Mouse (Mus musculus) erythroblast, embryonic 14.5 days (primary cell): ENCODE results near the gene Rtl9.

Experiments
- GATA1 ChIP-seq: IDR thresholded peaks from 2 replicates; pipeline ENCODE4 v1.6.1; 2012; ENCODE audit warnings: low read length, inconsistent platforms, mixed read lengths
- TAL1 ChIP-seq: IDR thresholded peaks from 3 replicates; pipeline ENCODE4 v1.6.1; 2012; ENCODE audit warnings: low read length, inconsistent platforms, mixed read lengths

DNA sequence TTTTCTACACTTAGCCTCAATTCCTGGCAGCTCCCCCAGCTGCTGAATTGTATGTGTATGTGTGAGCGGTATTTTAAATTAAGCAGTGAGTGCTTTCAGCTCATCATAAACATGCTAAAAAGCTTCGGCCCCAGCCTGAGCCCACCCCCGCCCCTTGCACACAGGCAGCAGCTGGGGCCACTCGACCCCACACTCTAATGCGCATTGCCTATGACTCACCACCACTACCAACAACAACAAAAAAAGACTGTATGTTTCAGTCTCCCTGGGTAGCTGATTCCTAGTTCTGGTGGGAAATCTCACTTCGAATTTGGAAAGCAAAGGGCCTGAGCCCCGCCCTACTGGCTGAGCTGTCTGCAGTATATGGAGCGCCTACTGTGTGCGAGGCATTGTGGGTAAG lies 35.1 kb upstream of the Rtl9 start:
- TF ChIP-seq TAL1 (no peak), GATA1 (no peak)
